Mouse (Mus musculus): ENCODE results near the gene Ryr3. TPM values are rescaled to one million over a fixed set of nuclear protein-coding genes. Genes with fewer than 3 reads are reported as not detected.

The Ryr3 gene
- polyA plus RNA-seq, 1 experiment from 2014 or later, result 2.1 TPM

GRCm38 (mm10) chr2:112602487-112602886 is 614.4 kb downstream of the Ryr3 start:
- Histone ChIP-seq H3K4me1 (replicated peaks) (no peaks in the 10 kb centered on the region), H3K27ac (no peak overlapping the region), H3K27me3 (no peaks in the 10 kb centered on the region), H3K4me3 (replicated peaks) (no peak overlapping the region), H3K4me2 (replicated peaks) (no peak overlapping the region), H3K36me3 (no peaks in the 10 kb centered on the region), H3K9ac (replicated peaks) (no peak overlapping the region), H3K9me3 (no peaks in the 10 kb centered on the region)
- WGBS, result 66% methylated on average over 8 of the region's 8 CpGs
- no peak for ATAC-seq

GRCm38 (mm10) chr2:112600222-112600621 is 616.7 kb downstream of the Ryr3 start:
- H3K27ac ChIP-seq, result no peak overlapping the region
- no peak for ATAC-seq
- no peaks in the 10 kb centered on the region for H3K36me3 ChIP-seq
- H3K4me3 ChIP-seq (replicated peaks), result no peak overlapping the region
- 41% methylated on average over 10 of the region's 10 CpGs for WGBS
- H3K27me3 ChIP-seq, result no peaks in the 10 kb centered on the region
- no peak overlapping the region for H3K4me2 ChIP-seq (replicated peaks)
- no peaks in the 10 kb centered on the region for H3K9me3 ChIP-seq
- H3K4me1 ChIP-seq (replicated peaks), result no peaks in the 10 kb centered on the region
- H3K9ac ChIP-seq (replicated peaks), result no peak overlapping the region

GRCm38 (mm10) chr2:112597064-112597463 is 619.8 kb downstream of the Ryr3 start:
- Histone ChIP-seq H3K27ac (no peak overlapping the region), H3K9ac (replicated peaks) (no peak overlapping the region), H3K4me2 (replicated peaks) (no peak overlapping the region), H3K4me1 (replicated peaks) (no peaks in the 10 kb centered on the region), H3K9me3 (no peaks in the 10 kb centered on the region), H3K27me3 (no peaks in the 10 kb centered on the region), H3K36me3 (no peaks in the 10 kb centered on the region), H3K4me3 (replicated peaks) (no peak overlapping the region)
- WGBS, result 83% methylated on average over 1 of the region's 1 CpGs
- no peak for ATAC-seq

- H3K4me1 ChIP-seq (replicated peaks), result no peaks in the 10 kb centered on the region
- no peak overlapping the region for H3K4me2 ChIP-seq (replicated peaks)
- H3K27ac ChIP-seq, result no peak overlapping the region
- H3K36me3 ChIP-seq, result no peaks in the 10 kb centered on the region
- no peaks in the 10 kb centered on the region for H3K9me3 ChIP-seq
- no peak overlapping the region for H3K9ac ChIP-seq (replicated peaks)
- no peaks in the 10 kb centered on the region for H3K27me3 ChIP-seq
- WGBS, result 69% methylated on average over 5 of the region's 5 CpGs
- H3K4me3 ChIP-seq (replicated peaks), result no peak overlapping the region
- ATAC-seq, result no peak
Measured at GRCm38 (mm10) chr2:112596415-112596814, 620.5 kb downstream of the Ryr3 start.

GRCm38 (mm10) chr2:112595807-112596206 is 621.1 kb downstream of the Ryr3 start:
- Histone ChIP-seq H3K4me3 (replicated peaks) (no peak overlapping the region), H3K4me2 (replicated peaks) (no peak overlapping the region), H3K27me3 (no peaks in the 10 kb centered on the region), H3K36me3 (no peaks in the 10 kb centered on the region), H3K4me1 (replicated peaks) (no peaks in the 10 kb centered on the region), H3K9ac (replicated peaks) (no peak overlapping the region), H3K27ac (no peak overlapping the region), H3K9me3 (no peaks in the 10 kb centered on the region)
- 84% methylated on average over 3 of the region's 3 CpGs for WGBS
- ATAC-seq, result no peak

GRCm38 (mm10) chr2:112593781-112594180 is 623.1 kb downstream of the Ryr3 start:
- Histone ChIP-seq H3K4me1 (replicated peaks) (no peaks in the 10 kb centered on the region), H3K27ac (no peak overlapping the region), H3K9me3 (no peaks in the 10 kb centered on the region), H3K9ac (replicated peaks) (no peak overlapping the region), H3K36me3 (no peaks in the 10 kb centered on the region), H3K4me2 (replicated peaks) (no peak overlapping the region), H3K27me3 (no peaks in the 10 kb centered on the region), H3K4me3 (replicated peaks) (no peak overlapping the region)
- whole genome bisulfite sequencing, result 95% methylated on average over 2 of the region's 2 CpGs
- ATAC-seq, result no peak

GRCm38 (mm10) chr2:112593322-112593721 is 623.6 kb downstream of the Ryr3 start:
- Histone ChIP-seq H3K36me3 (no peaks in the 10 kb centered on the region), H3K9me3 (no peaks in the 10 kb centered on the region), H3K9ac (replicated peaks) (no peak overlapping the region), H3K27me3 (no peaks in the 10 kb centered on the region), H3K4me2 (replicated peaks) (no peak overlapping the region), H3K27ac (no peak overlapping the region), H3K4me3 (replicated peaks) (no peak overlapping the region), H3K4me1 (replicated peaks) (no peaks in the 10 kb centered on the region)
- no peak for ATAC-seq
- WGBS, result 81% methylated on average over 2 of the region's 2 CpGs

GRCm38 (mm10) chr2:112591451-112591871 is 625.4 kb downstream of the Ryr3 start:
- Histone ChIP-seq H3K4me1 (replicated peaks) (no peaks in the 10 kb centered on the region), H3K27me3 (no peaks in the 10 kb centered on the region), H3K4me3 (replicated peaks) (no peak overlapping the region), H3K27ac (0 out of 2 replicates have a peak overlapping the region, but pooled peaks have one; percentile 1), H3K9ac (replicated peaks) (no peak overlapping the region), H3K4me2 (replicated peaks) (no peak overlapping the region), H3K36me3 (no peaks in the 10 kb centered on the region), H3K9me3 (no peaks in the 10 kb centered on the region)
- no peak for ATAC-seq
- WGBS, result 28% methylated on average over 6 of the region's 6 CpGs

- Histone ChIP-seq H3K4me2 (replicated peaks) (no peak overlapping the region), H3K27ac (0 out of 2 replicates have a peak overlapping the region, but pooled peaks have one; percentile 1), H3K4me3 (replicated peaks) (no peak overlapping the region), H3K4me1 (replicated peaks) (no peaks in the 10 kb centered on the region), H3K9ac (replicated peaks) (no peak overlapping the region), H3K27me3 (no peaks in the 10 kb centered on the region), H3K9me3 (no peaks in the 10 kb centered on the region), H3K36me3 (no peaks in the 10 kb centered on the region)
- 77% methylated on average over 7 of the region's 7 CpGs for WGBS
- ATAC-seq, result peak; percentile 48; the same call in 1 of the 2 replicates
Measured at GRCm38 (mm10) chr2:112590985-112591384, 625.9 kb downstream of the Ryr3 start.

Small RNA genes within 50 kb of the gene (microRNA-seq; reads per million reads assigned to microRNA genes)
- gene Gm44374, result not detected

Other genes starting within 250 kb of the Ryr3 start
- gene Tmco5b, start 68.6 kb upstream of the Ryr3 start, polyA plus RNA-seq (2015; fragmentation: Nextera tagmentation; extraction: Ambion mirVana), result not detected in 2 replicates
- gene Fmn1, start 110.6 kb upstream of the Ryr3 start, polyA plus RNA-seq (2015; fragmentation: Nextera tagmentation; extraction: Ambion mirVana), result 0.43 and 0.54 TPM in 2 replicates